Mouse (Mus musculus): ENCODE data around the gene Gm3259.
"Not testable (repeated sequence)": the region's sequence is repeated elsewhere in the genome, so short reads cannot be mapped to it uniquely, and the experiment has no call there.

The Gm3259 gene

DNA sequence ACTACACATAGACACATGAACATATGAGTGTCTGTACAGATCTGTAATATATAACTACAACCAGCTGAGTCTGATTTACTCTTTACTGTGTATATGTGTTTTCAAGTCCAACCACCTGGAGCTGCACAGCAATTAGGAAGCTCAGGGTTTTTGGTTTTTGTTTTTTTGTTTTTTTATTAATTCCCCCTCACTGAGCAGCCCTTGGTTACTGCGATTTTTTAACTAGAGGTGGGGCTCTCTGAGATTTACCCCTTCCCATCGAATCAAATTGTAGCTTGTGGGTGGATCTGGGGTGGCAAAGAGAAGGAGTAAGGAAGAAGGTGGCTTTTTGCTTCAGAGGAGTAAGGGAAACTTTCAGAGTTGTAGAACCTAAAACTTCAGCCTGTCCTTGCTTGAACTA is at the start of gene Gm3259:
Gene Gm3259, plus strand, starts transcription at position 301 of the 400 bp plus-strand sequence.
- DNase-seq: not testable (repeated sequence)

DNA sequence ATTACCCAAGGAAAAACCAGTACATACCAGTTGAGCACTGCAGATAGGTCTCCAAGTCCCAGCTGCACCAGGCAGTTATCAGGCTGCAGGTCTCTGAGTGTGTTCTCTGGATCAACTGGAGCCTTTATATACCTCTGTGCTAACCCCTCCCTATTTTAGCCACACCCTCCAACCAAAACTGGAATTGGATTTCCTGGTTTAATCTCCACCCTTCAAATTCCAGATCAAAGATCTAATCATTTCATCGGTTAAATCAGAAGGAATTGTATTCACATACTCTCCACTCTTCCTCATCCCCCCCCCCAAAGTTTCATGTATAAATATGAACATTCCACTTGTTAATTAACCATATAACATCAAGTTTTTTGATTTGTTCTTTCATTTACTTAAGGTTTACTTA is 33.0 kb upstream of the Gm3259 start, which contains the start of gene Gm10424:
Gene Gm10424, minus strand, starts transcription at position 101 of the 400 bp plus-strand sequence.
- not testable (repeated sequence) for DNase-seq
